Comparison of ENCODE assay signal across 8 mouse cellular contexts in the genomic region with DNA sequence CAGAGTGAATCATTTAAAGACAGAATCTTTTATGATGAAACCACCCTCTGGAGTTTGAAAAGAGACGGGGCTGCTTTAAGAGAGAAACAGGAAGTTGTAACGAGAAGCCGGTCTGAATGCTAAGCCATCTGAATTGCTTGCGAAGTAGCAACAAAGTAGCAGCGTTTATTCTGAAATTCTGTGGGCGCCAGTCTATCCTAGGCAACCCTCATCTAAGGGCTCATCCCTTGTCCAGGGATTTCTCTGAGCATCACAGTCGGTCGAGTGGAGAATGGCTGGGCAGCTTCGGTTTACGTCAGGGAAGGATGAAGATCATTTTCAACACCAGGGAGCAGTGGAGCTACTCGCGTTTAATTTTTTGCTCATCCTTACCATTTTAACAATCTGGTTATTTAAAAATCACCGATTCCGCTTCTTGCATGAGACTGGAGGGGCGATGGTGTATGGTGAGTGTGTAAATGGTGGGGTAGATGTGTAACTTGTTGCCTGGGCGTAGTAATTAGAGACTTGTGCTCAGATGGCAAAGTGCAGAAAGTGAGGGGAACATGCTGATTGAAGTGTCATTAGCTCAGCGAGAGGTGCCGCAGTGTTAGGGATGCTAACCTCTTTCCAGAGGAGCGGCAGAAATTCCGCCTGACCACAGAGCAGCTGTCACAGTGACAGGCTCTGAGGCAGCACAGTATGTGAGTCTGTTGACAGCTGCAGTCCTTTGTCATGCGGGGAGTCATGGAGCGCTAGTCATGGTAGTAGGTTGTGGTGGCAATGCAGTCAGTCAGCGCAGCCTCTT. TPM values are rescaled to one million over a fixed set of nuclear protein-coding genes. Genes with fewer than 3 reads are reported as not detected.
DNase-seq lines count a peak whose midpoint lies in the region; ATAC-seq and TF ChIP-seq lines count a peak whose summit lies in the region.

A gene (plus strand): TSS at position 119 of the 787 bp plus-strand sequence.

- no peak within 1 kb of the TSS for H3K27ac ChIP-seq in forebrain, embryonic 11.5 days (ENCODE audit: low read depth, low read length)
- H3K27ac ChIP-seq in lung, embryonic 15.5 days = peak within 1 kb of the TSS; percentile 1; the same call in 1 of the 2 replicates
- peak within 1 kb of the TSS; percentile 74 for H3K27ac ChIP-seq in neural tube, embryonic 15.5 days (replicated peaks)

- TF ChIP-seq POLR2A in brain, embryonic 14.5 days (IDR thresholded peaks at IDR 0.05; ENCODE audit: borderline replicate concordance, extremely low read depth, insufficient read depth, insufficient read length, poor library complexity, severe bottlenecking) = no peak

- H3K9ac ChIP-seq in forebrain, embryonic 11.5 days (ENCODE audit: low read length) = peak within 1 kb of the TSS; percentile 53
- peak within 1 kb of the TSS; percentile 29; the same call in 1 of the 2 replicates for H3K9ac ChIP-seq in lung, embryonic 15.5 days
- peak within 1 kb of the TSS; percentile 58 for H3K9ac ChIP-seq in neural tube, embryonic 15.5 days (replicated peaks)

- no peaks in the 10 kb centered on the region for H3K27me3 ChIP-seq in forebrain, embryonic 11.5 days (ENCODE audit: control insufficient read depth, insufficient read depth, low read length)
- no peaks in the 10 kb centered on the region for H3K27me3 ChIP-seq in lung, embryonic 15.5 days
- H3K27me3 ChIP-seq in neural tube, embryonic 15.5 days (replicated peaks) = no peaks in the 10 kb centered on the region

- TF ChIP-seq CTCF in brain, embryonic 14.5 days (IDR thresholded peaks at IDR 0.05; ENCODE audit: borderline replicate concordance, extremely low read depth, insufficient read depth, insufficient read length) = no peak

- H3K36me3 ChIP-seq in forebrain, embryonic 11.5 days (ENCODE audit: control insufficient read depth, insufficient read depth, low read length) = no peaks in the 10 kb centered on the region
- H3K36me3 ChIP-seq in lung, embryonic 15.5 days = no peaks in the 10 kb centered on the region
- no peaks in the 10 kb centered on the region for H3K36me3 ChIP-seq in neural tube, embryonic 15.5 days

- peak; percentile 61 for DNase-seq in ES-CJ7 (ENCODE audit: low read depth, low spot score)
- peak; percentile 86 for DNase-seq in brain, embryonic 14.5 days (ENCODE audit: low read depth)
- peak; percentile 64 for DNase-seq in forebrain, embryonic 11.5 days (ENCODE audit: low spot score)
- DNase-seq in heart, postnatal 10 days = peak; percentile 36 to 37
- DNase-seq in layer of hippocampus, adult 9-11 months = peak; percentile 69
- DNase-seq in ovary, postnatal 14 days (ENCODE audit: low spot score) = no peak

- no peaks in the 10 kb centered on the region for H3K4me1 ChIP-seq in forebrain, embryonic 11.5 days (replicated peaks; ENCODE audit: control insufficient read depth, insufficient read depth, low read length)
- peaks cover 20% of the 10 kb centered on the region for H3K4me1 ChIP-seq in lung, embryonic 15.5 days
- peaks cover 12% of the 10 kb centered on the region for H3K4me1 ChIP-seq in neural tube, embryonic 15.5 days

- ATAC-seq in forebrain, embryonic 11.5 days (replicated peaks; ENCODE audit: low FRiP score) = peak; percentile 90
- peak; percentile 55; the same call in 1 of the 2 replicates for ATAC-seq in lung, embryonic 15.5 days (ENCODE audit: borderline replicate concordance, extremely low read depth, low FRiP score, low TSS enrichment)
- peak; percentile 92 for ATAC-seq in neural tube, embryonic 15.5 days (ENCODE audit: low FRiP score)

- intact Hi-C loops in heart, postnatal 10 days (cut with DNase I) = no loop called here

- H3K4me2 ChIP-seq in forebrain, embryonic 11.5 days (ENCODE audit: low read depth, low read length, severe bottlenecking) = peak within 1 kb of the TSS; percentile 78
- H3K4me2 ChIP-seq in lung, embryonic 15.5 days = peak within 1 kb of the TSS; percentile 91
- H3K4me2 ChIP-seq in neural tube, embryonic 15.5 days = peak within 1 kb of the TSS; percentile 71

- 3% methylated on average over 23 of the region's 23 CpGs for WGBS in forebrain, embryonic 11.5 days
- WGBS in lung, embryonic 15.5 days = 2% methylated on average over 23 of the region's 23 CpGs
- WGBS in neural tube, embryonic 15.5 days = under 1% methylated on average over 23 of the region's 23 CpGs

- no peaks in the 10 kb centered on the region for H3K9me3 ChIP-seq in forebrain, embryonic 11.5 days (ENCODE audit: control insufficient read depth, low read length)
- H3K9me3 ChIP-seq in lung, embryonic 15.5 days = no peaks in the 10 kb centered on the region
- no peaks in the 10 kb centered on the region for H3K9me3 ChIP-seq in neural tube, embryonic 15.5 days (replicated peaks)

- H3K4me3 ChIP-seq in forebrain, embryonic 11.5 days (ENCODE audit: low read depth, low read length) = peak within 1 kb of the TSS; percentile 43
- H3K4me3 ChIP-seq in lung, embryonic 15.5 days = peak within 1 kb of the TSS; percentile 52
- H3K4me3 ChIP-seq in neural tube, embryonic 15.5 days (replicated peaks) = peak within 1 kb of the TSS; percentile 58

RNA-seq across cellular contexts. Expression of the gene that starts here (rescaled TPM):
- polyA plus RNA-seq in brain, embryonic 14.5 days (2012; rRNA removed) = 4.0 and 5.3 TPM in 2 replicates
- polyA plus RNA-seq in forebrain, embryonic 11.5 days (2014; fragmentation: Nextera tagmentation; extraction: Ambion mirVana) = 1.6 and 2.0 TPM in 2 replicates
- total RNA-seq in heart, postnatal 10 days (2021) = 1 to 10 TPM; 2.7 to 2.8 TPM
- polyA plus RNA-seq in lung, embryonic 15.5 days (2015; fragmentation: Nextera tagmentation; extraction: Ambion mirVana) = 3.9 and 4.3 TPM in 2 replicates
- polyA plus RNA-seq in neural tube, embryonic 15.5 days (2015; fragmentation: Nextera tagmentation; extraction: Ambion mirVana) = 9.2 and 10.5 TPM in 2 replicates
